Mouse (Mus musculus): ENCODE measurements around the gene Cerk. TPM values are rescaled to one million over a fixed set of nuclear protein-coding genes. Genes with fewer than 3 reads are reported as not detected.
"Not testable (repeated sequence)": the region's sequence is repeated elsewhere in the genome, so short reads cannot be mapped to it uniquely, and the experiment has no call there.

Cerk gene
- polyA plus RNA-seq, 1 experiment from 2014 or later, result 14.0 TPM

DNA sequence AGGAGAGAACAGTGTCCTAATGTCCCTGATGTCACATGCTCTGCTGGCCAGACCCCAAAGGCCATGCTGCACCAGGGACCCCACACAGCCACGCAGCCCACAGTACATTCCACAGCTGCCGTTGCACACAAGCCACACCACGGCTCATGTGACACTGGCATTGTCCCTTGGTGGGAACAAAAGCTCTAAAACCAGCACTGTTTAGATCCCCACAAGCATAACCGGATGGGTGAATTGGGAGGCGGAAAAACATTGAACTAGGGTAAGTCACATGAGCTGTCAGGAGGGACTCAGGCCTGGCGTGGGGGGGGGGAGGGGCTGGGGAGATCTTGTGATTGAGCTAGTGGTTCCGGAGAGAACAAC is 17.5 kb downstream of the Cerk start:
- no peak for ATAC-seq (ENCODE audit: insufficient number of reproducible peaks, insufficient read depth, low FRiP score, low TSS enrichment, low read depth)
- 44% methylated on average over 7 of the region's 7 CpGs for WGBS
- H3K4me1 ChIP-seq, result peaks cover 44% of the 10 kb centered on the region

DNA sequence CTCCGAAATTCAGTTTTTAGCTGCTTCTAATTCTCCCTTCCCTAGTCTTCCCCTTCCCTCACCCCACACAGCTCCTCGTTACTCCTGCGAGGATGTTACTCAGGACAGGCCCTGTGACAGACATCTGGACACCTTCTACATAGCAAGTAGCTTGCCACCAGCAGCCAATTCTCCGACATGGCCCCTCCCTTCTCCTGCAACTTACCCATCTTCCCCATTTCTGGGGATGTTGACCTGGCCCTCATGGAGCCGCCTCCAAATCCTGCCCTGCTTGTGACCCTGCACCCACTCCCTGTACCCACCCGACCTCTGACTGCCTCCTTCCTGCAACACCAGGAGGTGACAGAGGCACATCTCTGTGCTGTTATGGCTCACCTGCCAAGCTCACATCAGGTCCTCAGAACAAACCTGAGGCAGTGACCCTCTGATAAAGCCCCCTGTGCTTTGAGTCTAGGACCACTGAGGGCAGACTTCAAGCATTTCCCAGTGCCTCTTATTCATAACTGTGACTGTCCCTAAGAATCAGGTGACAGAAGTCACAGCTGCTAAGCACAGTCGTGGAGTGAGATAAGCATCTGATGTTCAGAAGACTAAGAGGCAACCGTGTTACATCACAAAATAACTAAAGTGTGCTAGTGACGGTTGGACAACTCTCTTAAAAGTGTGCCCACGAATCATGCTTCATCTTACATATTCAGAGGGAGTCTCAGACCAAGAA is 18.0 kb downstream of the Cerk start:
- peaks cover 39% of the 10 kb centered on the region for H3K4me1 ChIP-seq
- no peaks in the 10 kb centered on the region for H3K9me3 ChIP-seq
- no peak overlapping the region for H3K4me2 ChIP-seq
- ATAC-seq (ENCODE audit: insufficient number of reproducible peaks, insufficient read depth, low FRiP score, low TSS enrichment, low read depth), result no peak
- WGBS, result 72% methylated on average over 10 of the region's 10 CpGs
- H3K27me3 ChIP-seq, result no peaks in the 10 kb centered on the region
- peaks cover 19% of the 10 kb centered on the region for H3K36me3 ChIP-seq
- H3K9ac ChIP-seq, result no peak overlapping the region
- no peak overlapping the region for H3K4me3 ChIP-seq
- no peak overlapping the region; the same call in 1 of the 2 replicates for H3K27ac ChIP-seq

More for the DNA sequence above, 17.5 kb downstream of the Cerk start:
- H3K27me3 ChIP-seq, result no peaks in the 10 kb centered on the region
- H3K4me3 ChIP-seq, result no peak overlapping the region
- no peak overlapping the region for H3K4me2 ChIP-seq
- H3K36me3 ChIP-seq, result peaks cover 16% of the 10 kb centered on the region
- H3K27ac ChIP-seq, result no peak overlapping the region
- no peak overlapping the region for H3K9ac ChIP-seq
- no peaks in the 10 kb centered on the region for H3K9me3 ChIP-seq

DNA sequence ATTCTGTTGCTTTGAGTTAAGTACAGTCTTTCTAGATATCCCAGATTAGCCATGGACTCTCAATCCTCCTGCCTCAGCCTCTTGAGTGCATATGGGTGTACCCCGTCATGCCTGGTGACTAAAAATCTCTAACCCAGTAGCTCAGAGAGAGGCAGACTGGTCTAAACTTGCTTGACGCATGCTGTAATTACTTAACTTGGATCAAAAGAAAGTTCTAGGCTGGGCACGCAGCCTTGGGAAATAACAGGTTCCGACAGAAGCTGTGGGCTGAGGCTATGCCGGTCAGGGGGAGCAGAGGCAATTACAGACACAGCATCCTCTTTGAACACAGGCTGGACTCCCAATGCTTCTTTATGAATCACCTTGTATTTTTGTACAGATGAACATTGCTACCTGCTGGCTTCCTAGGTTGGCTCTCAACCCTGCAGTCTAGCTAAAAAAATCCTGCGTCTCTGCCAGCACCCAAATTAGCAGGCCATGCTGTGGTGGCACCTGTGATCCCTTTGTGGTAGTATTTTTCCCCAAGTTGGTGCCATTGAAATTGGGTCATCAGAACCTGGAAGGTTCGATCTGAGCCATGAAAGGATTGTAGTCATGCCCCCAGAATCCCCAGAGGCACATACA is 18.8 kb downstream of the Cerk start:
- H3K9me3 ChIP-seq, result no peaks in the 10 kb centered on the region
- no peak for ATAC-seq (ENCODE audit: insufficient number of reproducible peaks, insufficient read depth, low FRiP score, low TSS enrichment, low read depth)
- H3K9ac ChIP-seq, result no peak overlapping the region
- WGBS, result 77% methylated on average over 7 of the region's 7 CpGs
- H3K4me2 ChIP-seq, result no peak overlapping the region
- H3K36me3 ChIP-seq, result peaks cover 26% of the 10 kb centered on the region
- H3K27ac ChIP-seq, result no peak overlapping the region; the same call in 1 of the 2 replicates
- no peaks in the 10 kb centered on the region for H3K27me3 ChIP-seq
- H3K4me3 ChIP-seq, result no peak overlapping the region
- H3K4me1 ChIP-seq, result peaks cover 31% of the 10 kb centered on the region

DNA sequence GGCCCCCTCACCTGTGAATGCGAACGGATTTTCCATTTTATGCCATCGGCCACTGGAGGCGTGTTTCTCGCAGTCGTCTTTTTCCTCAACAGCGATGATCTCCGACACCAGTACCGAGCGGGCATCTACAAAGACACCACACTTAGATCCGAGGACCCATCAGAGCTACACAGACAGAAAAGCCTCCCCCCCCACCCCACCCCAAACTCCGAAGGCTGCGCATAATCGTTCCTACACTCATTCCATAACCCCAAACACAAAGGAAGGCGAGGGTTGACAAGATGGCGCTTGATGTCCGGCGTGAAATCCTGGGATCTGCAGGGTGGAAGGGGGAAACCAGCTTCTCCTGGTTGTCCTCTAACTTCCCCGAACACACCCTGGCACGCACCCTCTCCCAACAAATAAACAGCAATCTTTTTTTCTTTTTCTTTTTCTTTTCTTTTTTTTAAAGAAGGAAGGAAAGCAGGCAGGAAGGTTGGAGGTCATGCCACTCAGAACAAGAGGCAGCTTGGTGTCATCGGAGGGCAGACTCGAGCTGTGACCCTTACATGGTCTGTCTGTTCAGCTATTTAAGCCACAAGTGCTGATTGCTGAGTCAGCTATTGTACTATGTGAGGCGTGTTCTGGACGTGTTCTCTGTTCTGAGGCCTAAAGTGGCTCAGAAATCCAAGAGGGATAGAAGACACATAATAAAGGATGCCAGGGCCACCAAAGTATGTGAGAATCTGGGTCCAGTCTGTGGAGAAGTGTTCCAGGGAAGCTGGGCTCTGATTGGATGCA is 19.9 kb downstream of the Cerk start:
- Histone ChIP-seq H3K36me3 (peaks cover 36% of the 10 kb centered on the region), H3K27me3 (no peaks in the 10 kb centered on the region), H3K9ac (no peak overlapping the region), H3K4me2 (no peak overlapping the region), H3K4me3 (no peak overlapping the region), H3K9me3 (no peaks in the 10 kb centered on the region), H3K4me1 (peaks cover 23% of the 10 kb centered on the region), H3K27ac (no peak overlapping the region)
- 89% methylated on average over 24 of the region's 24 CpGs for WGBS
- no peak for ATAC-seq (ENCODE audit: insufficient number of reproducible peaks, insufficient read depth, low FRiP score, low TSS enrichment, low read depth)

DNA sequence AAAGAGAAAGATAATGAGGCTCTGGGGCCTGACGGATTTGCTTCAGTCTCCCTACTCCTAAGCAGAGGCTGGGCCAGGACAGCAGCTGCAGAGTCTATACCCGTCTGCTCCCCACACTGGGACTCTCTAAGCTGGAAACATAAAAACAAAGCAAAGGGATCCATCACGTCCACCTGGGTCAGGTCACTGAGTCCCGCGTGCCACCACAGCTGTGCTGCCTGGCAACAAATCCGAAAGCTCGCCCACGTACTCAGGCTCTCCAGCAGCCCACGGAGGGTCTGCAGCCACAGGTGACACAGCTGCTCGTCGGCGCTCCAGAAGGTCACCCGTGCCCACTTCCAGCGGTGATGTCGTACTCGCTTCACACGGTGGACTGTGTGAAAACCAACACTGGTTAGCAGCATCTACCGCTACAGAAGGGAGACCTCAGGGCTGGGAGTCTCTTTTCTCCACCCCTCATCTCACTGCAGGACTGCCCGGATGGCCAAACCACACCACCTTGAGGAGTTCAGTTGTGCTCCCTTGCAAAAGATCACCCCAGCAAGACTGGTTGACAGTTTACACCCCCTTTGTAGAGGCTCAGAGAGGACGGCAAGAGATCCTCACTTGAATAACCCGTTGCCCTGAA is 21.1 kb downstream of the Cerk start:
- H3K9me3 ChIP-seq, result no peaks in the 10 kb centered on the region
- 86% methylated on average over 21 of the region's 21 CpGs for WGBS
- H3K4me1 ChIP-seq, result peaks cover 18% of the 10 kb centered on the region
- no peak overlapping the region for H3K4me3 ChIP-seq
- H3K9ac ChIP-seq, result no peak overlapping the region
- peaks cover 36% of the 10 kb centered on the region for H3K36me3 ChIP-seq
- H3K27ac ChIP-seq, result no peak overlapping the region
- ATAC-seq (ENCODE audit: insufficient number of reproducible peaks, insufficient read depth, low FRiP score, low TSS enrichment, low read depth), result no peak
- no peaks in the 10 kb centered on the region for H3K27me3 ChIP-seq
- H3K4me2 ChIP-seq, result no peak overlapping the region

DNA sequence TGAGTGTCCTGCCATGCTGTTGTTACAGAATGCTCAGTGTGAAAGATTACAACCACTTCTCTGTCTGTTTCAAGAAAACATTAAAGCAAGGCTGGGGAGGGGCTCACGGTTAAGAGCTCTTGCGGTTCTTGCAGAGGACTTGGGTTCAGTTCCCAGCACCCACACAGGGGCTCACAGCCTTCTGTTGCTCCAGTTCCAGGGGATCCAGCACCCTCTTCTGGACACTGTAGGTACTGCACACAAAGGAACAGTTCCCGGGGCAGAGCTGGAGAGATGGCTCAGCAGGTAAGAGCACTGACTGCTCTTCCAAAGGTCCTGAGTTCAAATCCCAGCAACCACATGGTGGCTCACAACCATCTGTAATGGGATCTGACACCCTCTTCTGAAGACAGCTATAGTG is 24.1 kb downstream of the Cerk start:
- H3K36me3 ChIP-seq, result peaks cover 50% of the 10 kb centered on the region
- not testable (repeated sequence) for H3K27ac ChIP-seq; H3K4me1 ChIP-seq; ATAC-seq (ENCODE audit: insufficient number of reproducible peaks, insufficient read depth, low FRiP score, low TSS enrichment, low read depth); H3K9ac ChIP-seq; H3K27me3 ChIP-seq; H3K4me3 ChIP-seq; H3K9me3 ChIP-seq; H3K4me2 ChIP-seq
- 96% methylated on average over 3 of the region's 3 CpGs for WGBS

DNA sequence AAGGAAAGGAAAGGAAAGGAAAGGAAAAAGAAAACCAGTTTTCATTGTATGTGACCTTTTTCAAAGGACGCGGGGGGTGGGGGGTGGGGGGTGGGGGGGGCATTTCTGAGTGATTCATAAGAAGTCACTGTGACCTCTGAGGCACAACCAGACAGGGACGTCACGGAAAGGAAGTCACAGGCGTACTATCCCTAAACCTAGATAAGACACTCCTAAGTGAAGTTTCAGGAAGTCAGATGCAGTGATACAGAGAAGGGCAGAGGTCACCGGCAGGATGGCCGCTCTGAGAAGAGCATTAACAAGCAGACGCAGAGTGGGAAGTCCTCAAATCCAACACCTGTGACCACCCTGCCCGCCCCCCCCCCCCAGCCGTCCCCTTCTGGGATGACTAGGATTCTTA is 25.0 kb downstream of the Cerk start:
- Histone ChIP-seq H3K27ac (no peak overlapping the region), H3K9me3 (no peaks in the 10 kb centered on the region), H3K4me2 (no peak overlapping the region), H3K36me3 (peaks cover 56% of the 10 kb centered on the region), H3K4me1 (no peaks in the 10 kb centered on the region), H3K4me3 (no peak overlapping the region), H3K9ac (no peak overlapping the region), H3K27me3 (no peaks in the 10 kb centered on the region)
- no peak for ATAC-seq (ENCODE audit: insufficient number of reproducible peaks, insufficient read depth, low FRiP score, low TSS enrichment, low read depth)
- 74% methylated on average over 10 of the region's 10 CpGs for WGBS

DNA sequence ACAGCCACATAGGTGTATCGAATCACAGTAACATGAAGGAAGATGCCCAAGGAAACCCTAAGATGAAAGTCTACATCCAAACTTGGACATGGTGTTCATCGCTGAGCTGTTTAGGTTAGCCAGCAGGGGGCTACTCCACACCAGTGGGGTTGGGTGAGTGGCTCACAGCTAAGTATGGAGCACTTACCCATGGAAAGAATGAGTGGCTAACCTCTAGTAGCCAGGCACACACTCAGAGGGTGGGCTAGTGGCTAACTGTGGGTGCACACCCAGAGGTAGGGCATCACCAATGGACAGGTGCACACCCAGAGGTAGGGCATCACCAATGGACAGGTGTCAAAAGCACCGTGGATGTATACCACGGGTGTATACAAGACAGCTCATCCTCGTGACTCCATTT is 26.2 kb downstream of the Cerk start:
- Histone ChIP-seq H3K9ac (no peak overlapping the region), H3K9me3 (no peaks in the 10 kb centered on the region), H3K27me3 (no peaks in the 10 kb centered on the region), H3K36me3 (peaks cover 62% of the 10 kb centered on the region), H3K27ac (no peak overlapping the region), H3K4me2 (no peak overlapping the region), H3K4me3 (no peak overlapping the region), H3K4me1 (no peaks in the 10 kb centered on the region)
- no peak for ATAC-seq (ENCODE audit: insufficient number of reproducible peaks, insufficient read depth, low FRiP score, low TSS enrichment, low read depth)
- WGBS, result 86% methylated on average over 5 of the region's 5 CpGs

DNA sequence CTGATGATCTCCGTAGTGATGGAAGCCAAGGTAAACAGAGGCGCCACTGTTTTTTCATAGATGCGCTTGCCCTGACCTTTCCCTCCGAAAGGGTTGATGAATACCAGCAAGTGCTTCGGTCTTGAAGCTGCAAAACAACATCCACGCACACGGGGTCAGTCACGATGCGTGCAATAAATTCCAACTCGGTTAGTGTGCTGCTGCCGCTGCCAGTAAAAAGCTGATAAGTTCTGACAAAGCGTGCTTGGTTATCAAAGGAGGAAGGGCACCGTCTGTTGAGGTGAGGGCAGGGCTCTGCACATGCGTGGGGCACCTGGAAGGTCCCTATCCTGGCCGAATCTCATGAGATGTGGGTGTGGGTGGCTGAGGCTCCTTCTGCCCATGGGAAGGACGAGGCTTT is 26.8 kb downstream of the Cerk start:
- no peak overlapping the region for H3K4me2 ChIP-seq
- H3K27ac ChIP-seq, result no peak overlapping the region
- H3K27me3 ChIP-seq, result no peaks in the 10 kb centered on the region
- ATAC-seq (ENCODE audit: insufficient number of reproducible peaks, insufficient read depth, low FRiP score, low TSS enrichment, low read depth), result no peak
- WGBS, result 82% methylated on average over 16 of the region's 16 CpGs
- H3K36me3 ChIP-seq, result peaks cover 65% of the 10 kb centered on the region
- no peak overlapping the region for H3K9ac ChIP-seq
- H3K4me1 ChIP-seq, result no peaks in the 10 kb centered on the region
- H3K4me3 ChIP-seq, result no peak overlapping the region
- H3K9me3 ChIP-seq, result no peaks in the 10 kb centered on the region

DNA sequence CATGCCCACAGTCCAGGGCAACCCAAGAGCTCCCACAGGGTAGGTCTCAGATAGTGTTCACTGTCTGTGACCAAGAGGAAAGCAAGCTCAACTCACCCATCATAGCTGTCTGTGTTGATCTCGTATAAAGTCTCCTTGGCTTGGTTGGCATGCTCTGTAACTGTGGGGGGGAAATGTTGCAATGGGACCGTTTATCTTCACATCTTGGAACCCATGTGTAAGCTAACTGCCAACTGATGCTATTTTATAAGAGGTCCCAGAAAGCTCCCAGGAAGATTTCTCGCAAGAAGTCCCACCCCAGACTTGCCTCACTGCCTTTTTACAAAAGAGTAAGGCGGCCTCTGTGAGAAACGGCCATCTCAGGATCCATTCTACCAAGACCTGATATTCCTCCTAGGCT is 29.4 kb downstream of the Cerk start:
- no peaks in the 10 kb centered on the region for H3K27me3 ChIP-seq
- H3K27ac ChIP-seq, result no peak overlapping the region
- H3K9ac ChIP-seq, result no peak overlapping the region
- H3K9me3 ChIP-seq, result no peaks in the 10 kb centered on the region
- WGBS, result 78% methylated on average over 5 of the region's 5 CpGs
- no peak overlapping the region for H3K4me3 ChIP-seq
- no peaks in the 10 kb centered on the region for H3K4me1 ChIP-seq
- ATAC-seq (ENCODE audit: insufficient number of reproducible peaks, insufficient read depth, low FRiP score, low TSS enrichment, low read depth), result no peak
- peaks cover 52% of the 10 kb centered on the region for H3K36me3 ChIP-seq
- no peak overlapping the region for H3K4me2 ChIP-seq

DNA sequence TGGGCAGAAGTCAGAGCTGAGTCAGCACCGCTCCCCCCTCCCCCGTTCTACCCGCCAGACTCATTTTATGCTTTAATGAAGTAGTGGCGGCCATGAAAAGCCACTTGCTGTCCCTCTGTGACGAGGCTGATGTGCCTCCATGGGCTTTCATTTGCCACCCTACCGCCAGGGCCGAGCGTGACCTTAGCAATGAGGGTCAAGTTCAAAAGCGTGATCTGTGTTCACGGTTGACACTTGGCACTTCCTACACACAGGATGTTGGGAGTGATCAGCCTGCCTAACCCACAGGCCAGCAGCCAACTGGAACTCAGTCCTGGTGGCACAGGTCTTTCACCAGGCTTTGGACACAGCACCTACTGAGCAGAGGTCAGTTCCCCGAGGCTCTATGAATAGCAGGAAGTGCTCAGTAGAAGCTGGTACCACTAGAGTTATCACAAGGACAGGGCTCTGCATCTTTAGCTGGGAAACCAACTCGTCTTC is 32.4 kb downstream of the Cerk start:
- H3K4me3 ChIP-seq, result no peak overlapping the region
- no peaks in the 10 kb centered on the region for H3K9me3 ChIP-seq
- ATAC-seq (ENCODE audit: insufficient number of reproducible peaks, insufficient read depth, low FRiP score, low TSS enrichment, low read depth), result no peak
- no peak overlapping the region for H3K9ac ChIP-seq
- H3K27me3 ChIP-seq, result no peaks in the 10 kb centered on the region
- WGBS, result 85% methylated on average over 12 of the region's 12 CpGs
- H3K36me3 ChIP-seq, result peaks cover 58% of the 10 kb centered on the region
- H3K4me1 ChIP-seq, result no peaks in the 10 kb centered on the region
- no peak overlapping the region for H3K4me2 ChIP-seq
- H3K27ac ChIP-seq, result no peak overlapping the region
